Mouse (Mus musculus) adrenal gland, postnatal 0 days (tissue): Measurements from ENCODE around the gene Tnmd. TPM values are rescaled to one million over a fixed set of nuclear protein-coding genes. Genes with fewer than 3 reads are reported as not detected.

Experiments
- polyA plus RNA-seq: library from polyadenylated mRNA; unstranded; fragments of >200 nt; fragmentation: Nextera tagmentation; extraction: Ambion mirVana; gene quantifications from 2 replicates; pipeline ENCODE4 v1.2.1, GENCODE M21; 2015

Gene Tnmd
- 2.4 and 7.1 TPM in 2 replicates for polyA plus RNA-seq

DNA sequence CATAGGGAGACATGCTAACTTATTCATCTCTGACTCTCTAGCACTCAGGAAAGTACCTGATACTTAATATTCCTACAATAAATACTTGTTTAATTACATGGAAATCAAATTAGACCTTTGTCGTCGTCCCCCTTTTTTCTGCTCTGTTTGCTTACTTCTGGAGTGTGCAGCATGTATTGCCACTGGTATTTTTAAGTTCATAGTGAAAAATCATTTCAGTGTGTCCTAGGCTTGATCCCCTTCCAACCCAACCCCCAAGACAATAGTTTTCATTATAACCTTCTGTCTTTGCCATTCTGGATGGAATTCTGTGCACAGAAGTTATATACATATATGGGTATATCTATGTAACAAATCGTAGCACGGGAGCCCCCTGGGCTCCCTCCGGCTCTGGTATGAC, at the start of gene Tnmd:
TSS of gene Tnmd (plus strand) at position 301 of the 400 bp plus-strand sequence.

DNA sequence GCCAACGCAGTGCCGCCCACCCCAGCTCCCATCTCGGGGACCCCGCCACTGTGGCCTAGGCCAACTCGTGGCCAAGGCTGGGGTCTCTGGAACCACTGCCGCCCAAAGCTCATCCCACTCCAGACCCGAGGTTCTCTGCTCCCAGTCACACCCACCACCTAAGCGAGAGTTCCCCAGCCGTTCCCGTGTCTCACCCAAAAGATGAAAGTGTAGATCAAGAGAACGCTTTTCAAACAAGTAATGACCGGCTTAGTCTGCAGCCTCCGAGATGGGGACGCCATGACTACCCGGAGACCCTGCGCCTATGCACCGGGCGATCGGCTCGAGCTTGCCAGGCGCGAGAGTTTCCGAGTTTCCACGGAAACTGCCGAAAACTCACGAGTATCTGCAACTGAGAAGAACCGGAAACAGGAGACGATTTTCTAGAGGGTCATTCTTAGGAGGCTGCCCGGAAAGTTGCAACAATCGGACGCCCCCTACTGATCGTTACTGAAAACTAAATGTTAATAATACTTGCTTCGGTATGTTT, 47.3 kb downstream of the Tnmd start, which contains the start of gene Tspan6:
TSS of gene Tspan6 (minus strand) at position 416 of the 529 bp plus-strand sequence.

DNA sequence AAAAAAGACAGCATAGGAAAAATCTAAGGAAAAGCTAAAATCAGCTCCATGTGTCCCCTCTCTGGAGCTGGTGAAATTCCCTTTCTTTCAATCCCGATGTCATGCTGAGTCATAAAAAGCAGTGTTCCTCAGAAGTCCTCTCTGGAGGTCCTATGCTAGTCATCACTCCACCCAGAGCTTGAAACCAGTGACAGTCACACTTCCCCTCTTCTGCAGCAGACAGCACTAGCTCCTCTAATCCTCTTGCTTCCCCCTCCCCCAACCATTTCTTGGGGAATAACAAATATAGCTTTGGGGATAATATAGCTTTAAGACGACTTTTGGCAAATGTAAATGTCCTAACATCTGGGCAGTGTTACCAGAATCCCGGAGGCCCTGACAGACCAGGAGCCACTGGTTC, 57.5 kb downstream of the Tnmd start, which contains the start of gene Srpx2:
TSS of gene Srpx2 (plus strand) at position 166 of the 400 bp plus-strand sequence.

Other genes starting within 250 kb of the Tnmd start
- 2.9 and 4.7 TPM in 2 replicates for gene Pcdh19, start 162.0 kb upstream of the Tnmd start, polyA plus RNA-seq
- gene Tspan6, start 47.4 kb downstream of the Tnmd start, polyA plus RNA-seq: 192 and 348 TPM in 2 replicates
- 4.3 and 9.6 TPM in 2 replicates for gene Srpx2, start 57.4 kb downstream of the Tnmd start, polyA plus RNA-seq
- 21.8 and 42.2 TPM in 2 replicates for gene Sytl4, start 130.8 kb downstream of the Tnmd start, polyA plus RNA-seq
- 16.1 and 16.9 TPM in 2 replicates for gene Cstf2, start 208.2 kb downstream of the Tnmd start, polyA plus RNA-seq